Mouse (Mus musculus): ENCODE measurements at regions not wholly inside any gene's neighbourhood (a gene's known extent, or its start where the extent isn't known, plus 50 kb on each side); places are given as distances from the start of the nearest gene placed in this dataset.

DNA sequence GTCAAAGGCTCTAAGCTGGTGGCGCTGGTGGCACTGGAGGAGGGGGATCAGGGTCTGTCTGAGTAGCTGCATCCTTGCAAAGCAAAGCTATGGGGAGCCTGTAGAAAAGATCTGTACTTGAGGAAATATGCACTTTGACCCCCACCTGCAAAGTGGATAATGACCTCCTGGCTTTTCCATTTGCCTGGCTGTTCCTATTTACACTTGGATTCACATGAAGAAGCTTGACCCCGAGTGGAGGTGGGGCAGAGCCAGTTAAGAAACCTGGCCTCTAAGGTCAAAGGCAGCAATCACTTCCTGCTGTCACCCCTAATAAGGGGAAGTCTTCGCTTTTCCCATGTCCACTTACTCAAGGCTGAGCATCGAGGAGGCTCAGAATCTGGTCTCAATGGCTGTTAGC, 145.7 kb upstream of the Fam19a5 start:
- 57% methylated on average over 4 of the region's 4 CpGs for WGBS
- Histone ChIP-seq H3K9ac (replicated peaks; ENCODE audit: low read depth) (no peak overlapping the region), H3K4me2 (replicated peaks; ENCODE audit: low read depth, low read length) (no peak overlapping the region), H3K27me3 (replicated peaks; ENCODE audit: insufficient read depth, low read length) (no peaks in the 10 kb centered on the region), H3K36me3 (ENCODE audit: insufficient read depth, low read length) (no peaks in the 10 kb centered on the region), H3K27ac (ENCODE audit: low read length) (no peak overlapping the region), H3K4me1 (ENCODE audit: insufficient read depth, low read depth, low read length) (no peaks in the 10 kb centered on the region), H3K4me3 (ENCODE audit: low read depth, low read length) (no peak overlapping the region), H3K9me3 (ENCODE audit: low read length) (no peaks in the 10 kb centered on the region)
- ATAC-seq, result no peak
- TF ChIP-seq EP300 (IDR thresholded peaks at IDR 0.05) (no peak), CTCF (IDR thresholded peaks at IDR 0.05) (no peak)
- no peak for DNase-seq (ENCODE audit: low spot score)

DNA sequence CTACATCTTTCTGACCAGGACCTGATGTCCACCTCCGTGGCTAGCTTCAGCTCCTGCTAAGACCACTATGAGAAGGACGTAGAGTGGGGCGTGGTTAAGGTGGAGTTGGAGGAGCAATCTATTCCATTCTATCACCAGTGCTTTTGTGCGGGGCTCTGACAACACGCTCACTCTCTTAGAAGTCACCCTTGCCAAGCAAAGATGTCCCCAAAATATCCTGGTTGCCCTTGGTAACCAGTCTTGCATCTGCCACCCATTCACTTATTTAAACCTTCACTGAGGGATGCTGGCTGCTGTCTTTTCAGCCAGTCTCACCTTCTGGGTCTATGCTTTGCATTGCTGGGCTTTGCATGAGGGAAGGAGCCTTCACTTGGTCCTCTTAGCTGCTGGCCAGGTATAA, 138.4 kb upstream of the Fam19a5 start:
- Histone ChIP-seq H3K9me3 (ENCODE audit: low read length) (no peaks in the 10 kb centered on the region), H3K9ac (replicated peaks; ENCODE audit: low read depth) (no peak overlapping the region), H3K36me3 (ENCODE audit: insufficient read depth, low read length) (no peaks in the 10 kb centered on the region), H3K27me3 (replicated peaks; ENCODE audit: insufficient read depth, low read length) (no peaks in the 10 kb centered on the region), H3K4me1 (ENCODE audit: insufficient read depth, low read depth, low read length) (no peaks in the 10 kb centered on the region), H3K27ac (ENCODE audit: low read length) (no peak overlapping the region), H3K4me3 (ENCODE audit: low read depth, low read length) (no peak overlapping the region), H3K4me2 (replicated peaks; ENCODE audit: low read depth, low read length) (no peak overlapping the region)
- ATAC-seq (no peak), DNase-seq (ENCODE audit: low spot score) (no peak)
- 77% methylated on average over 5 of the region's 5 CpGs for WGBS
- TF ChIP-seq EP300 (IDR thresholded peaks at IDR 0.05) (no peak), CTCF (IDR thresholded peaks at IDR 0.05) (no peak)

DNA sequence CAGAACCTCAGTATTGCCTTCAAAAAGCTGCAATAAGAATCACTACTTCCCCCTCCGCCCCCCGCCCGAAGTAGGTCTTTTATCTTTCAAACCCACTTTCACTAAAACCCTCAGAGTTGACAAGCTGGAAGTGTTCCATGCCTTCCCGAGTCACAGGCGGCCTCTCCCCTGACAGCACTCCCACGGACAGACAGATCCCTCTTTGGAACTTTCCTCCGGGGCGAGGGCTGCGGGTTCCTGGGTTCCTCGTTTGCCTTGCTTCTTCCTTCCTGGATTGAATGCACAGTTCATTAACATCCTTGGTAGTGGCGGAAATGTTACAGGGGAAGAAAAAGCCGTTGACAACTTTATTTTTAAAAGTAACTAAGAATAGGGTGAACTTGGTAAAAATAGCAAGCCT, 132.1 kb upstream of the Fam19a5 start:
- Histone ChIP-seq H3K9ac (replicated peaks; ENCODE audit: low read depth) (no peak overlapping the region), H3K36me3 (ENCODE audit: insufficient read depth, low read length) (no peaks in the 10 kb centered on the region), H3K27me3 (replicated peaks; ENCODE audit: insufficient read depth, low read length) (no peaks in the 10 kb centered on the region), H3K4me3 (ENCODE audit: low read depth, low read length) (no peak overlapping the region), H3K27ac (ENCODE audit: low read length) (no peak overlapping the region), H3K4me2 (replicated peaks; ENCODE audit: low read depth, low read length) (no peak overlapping the region), H3K9me3 (ENCODE audit: low read length) (no peaks in the 10 kb centered on the region), H3K4me1 (ENCODE audit: insufficient read depth, low read depth, low read length) (no peaks in the 10 kb centered on the region)
- no peak for DNase-seq (ENCODE audit: low spot score)
- WGBS, result 54% methylated on average over 12 of the region's 12 CpGs
- no peak for ATAC-seq
- no peak for TF ChIP-seq EP300 (IDR thresholded peaks at IDR 0.05)
- TF ChIP-seq CTCF (IDR thresholded peaks at IDR 0.05), result no peak

DNA sequence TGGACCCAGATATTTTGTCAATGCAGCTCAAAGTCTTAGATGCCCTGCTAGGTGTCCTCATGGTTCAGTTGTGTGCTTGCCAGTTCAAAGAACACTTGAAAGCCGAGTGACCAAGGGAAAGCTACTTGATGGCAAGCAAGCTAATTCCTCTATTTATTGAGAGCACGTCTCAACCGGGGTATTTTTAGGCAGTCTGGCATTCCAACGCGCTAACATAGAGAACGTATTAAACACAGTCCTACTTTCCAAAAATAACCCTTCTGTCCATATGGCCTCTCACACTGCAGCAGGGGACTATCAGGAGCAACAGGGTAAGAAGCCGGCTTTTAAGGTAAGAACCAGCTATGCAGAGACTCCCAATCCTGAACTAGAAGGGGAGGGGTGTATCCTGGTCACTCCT, 128.1 kb upstream of the Fam19a5 start:
- Histone ChIP-seq H3K4me1 (ENCODE audit: insufficient read depth, low read depth, low read length) (no peaks in the 10 kb centered on the region), H3K36me3 (ENCODE audit: insufficient read depth, low read length) (no peaks in the 10 kb centered on the region), H3K9ac (replicated peaks; ENCODE audit: low read depth) (no peak overlapping the region), H3K27ac (ENCODE audit: low read length) (no peak overlapping the region), H3K4me3 (ENCODE audit: low read depth, low read length) (no peak overlapping the region), H3K4me2 (replicated peaks; ENCODE audit: low read depth, low read length) (no peak overlapping the region), H3K27me3 (replicated peaks; ENCODE audit: insufficient read depth, low read length) (no peaks in the 10 kb centered on the region), H3K9me3 (ENCODE audit: low read length) (no peaks in the 10 kb centered on the region)
- ATAC-seq (no peak), DNase-seq (ENCODE audit: low spot score) (no peak)
- TF ChIP-seq CTCF (IDR thresholded peaks at IDR 0.05) (no peak), EP300 (IDR thresholded peaks at IDR 0.05) (no peak)
- 60% methylated on average over 7 of the region's 7 CpGs for WGBS

DNA sequence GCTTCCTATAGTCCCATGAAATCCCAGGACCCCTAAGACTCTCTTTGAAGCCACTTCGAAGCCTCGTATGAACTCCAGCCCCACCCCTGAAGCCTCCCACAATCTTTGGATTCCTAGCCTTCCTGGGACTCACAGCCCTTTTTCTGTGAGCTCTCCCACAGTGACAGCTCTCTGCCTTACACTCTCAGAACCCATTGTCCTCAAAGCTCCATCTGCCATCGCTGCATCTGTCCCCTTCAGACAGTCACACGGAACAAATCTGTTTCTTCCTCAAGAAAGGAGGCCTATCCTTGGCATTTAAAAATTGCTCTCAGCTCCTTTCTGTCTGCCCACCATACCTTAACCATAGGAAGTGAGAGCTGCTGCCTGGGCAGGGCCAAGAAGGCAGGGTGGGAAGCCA, 122.4 kb upstream of the Fam19a5 start:
- Histone ChIP-seq H3K4me2 (replicated peaks; ENCODE audit: low read depth, low read length) (no peak overlapping the region), H3K27ac (ENCODE audit: low read length) (no peak overlapping the region), H3K4me3 (ENCODE audit: low read depth, low read length) (no peak overlapping the region), H3K4me1 (ENCODE audit: insufficient read depth, low read depth, low read length) (no peaks in the 10 kb centered on the region), H3K9me3 (ENCODE audit: low read length) (no peaks in the 10 kb centered on the region), H3K36me3 (ENCODE audit: insufficient read depth, low read length) (no peaks in the 10 kb centered on the region), H3K27me3 (replicated peaks; ENCODE audit: insufficient read depth, low read length) (no peaks in the 10 kb centered on the region), H3K9ac (replicated peaks; ENCODE audit: low read depth) (no peak overlapping the region)
- DNase-seq (ENCODE audit: low spot score) (no peak), ATAC-seq (no peak)
- TF ChIP-seq CTCF (IDR thresholded peaks at IDR 0.05), result no peak
- TF ChIP-seq EP300 (IDR thresholded peaks at IDR 0.05), result no peak
- 86% methylated on average over 4 of the region's 4 CpGs for WGBS

DNA sequence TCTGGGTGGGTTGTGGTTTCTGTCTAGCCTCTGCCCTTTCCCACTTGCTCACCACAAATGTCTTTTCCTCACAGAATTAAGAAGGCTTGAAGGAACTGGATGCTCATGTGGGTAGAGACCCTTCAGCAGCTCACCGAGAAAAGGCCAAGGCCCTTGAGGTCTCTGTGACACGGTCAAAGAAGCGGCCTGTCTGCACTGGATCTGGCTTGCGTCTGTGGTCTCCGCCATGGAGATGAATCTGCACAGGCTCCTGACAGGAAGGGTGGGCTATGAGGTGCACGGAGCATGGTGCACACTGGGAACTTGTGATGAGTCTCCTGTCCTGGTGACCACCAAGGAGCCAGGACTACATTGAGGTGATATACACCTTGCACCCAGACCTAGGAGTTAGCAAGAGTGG, 110.8 kb upstream of the Fam19a5 start:
- H3K27me3 ChIP-seq (replicated peaks; ENCODE audit: insufficient read depth, low read length), result no peaks in the 10 kb centered on the region
- TF ChIP-seq EP300 (IDR thresholded peaks at IDR 0.05), result no peak
- TF ChIP-seq CTCF (IDR thresholded peaks at IDR 0.05), result no peak
- no peaks in the 10 kb centered on the region for H3K4me1 ChIP-seq (ENCODE audit: insufficient read depth, low read depth, low read length)
- no peak overlapping the region for H3K4me2 ChIP-seq (replicated peaks; ENCODE audit: low read depth, low read length)
- 93% methylated on average over 6 of the region's 6 CpGs for WGBS
- H3K36me3 ChIP-seq (ENCODE audit: insufficient read depth, low read length), result no peaks in the 10 kb centered on the region
- H3K9me3 ChIP-seq (ENCODE audit: low read length), result no peaks in the 10 kb centered on the region
- no peak overlapping the region for H3K27ac ChIP-seq (ENCODE audit: low read length)
- ATAC-seq (no peak), DNase-seq (ENCODE audit: low spot score) (no peak)
- no peak overlapping the region for H3K4me3 ChIP-seq (ENCODE audit: low read depth, low read length)
- no peak overlapping the region for H3K9ac ChIP-seq (replicated peaks; ENCODE audit: low read depth)

DNA sequence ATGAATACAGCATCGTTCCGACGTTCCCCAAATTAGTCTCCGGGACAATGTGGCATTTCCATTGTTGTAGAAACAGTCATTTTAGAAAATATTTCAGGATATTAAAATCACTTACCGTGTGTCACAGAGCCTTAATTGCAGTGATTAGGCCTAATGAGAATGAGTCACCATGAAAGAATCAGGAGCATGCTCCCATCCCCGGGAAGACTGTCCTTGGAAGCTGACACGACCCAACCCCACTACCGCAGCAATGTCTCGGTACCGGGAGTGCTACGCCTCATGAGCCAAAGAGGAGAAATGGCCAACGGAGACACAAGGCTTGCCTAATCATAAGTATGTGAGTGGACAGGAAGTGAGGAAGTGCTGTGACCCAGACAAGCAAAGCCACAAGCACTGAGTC, 110.2 kb upstream of the Fam19a5 start:
- DNase-seq (ENCODE audit: low spot score) (no peak), ATAC-seq (no peak)
- no peak overlapping the region for H3K4me3 ChIP-seq (ENCODE audit: low read depth, low read length)
- H3K27me3 ChIP-seq (replicated peaks; ENCODE audit: insufficient read depth, low read length), result no peaks in the 10 kb centered on the region
- H3K9me3 ChIP-seq (ENCODE audit: low read length), result no peaks in the 10 kb centered on the region
- no peak overlapping the region for H3K27ac ChIP-seq (ENCODE audit: low read length)
- no peak for TF ChIP-seq CTCF (IDR thresholded peaks at IDR 0.05)
- TF ChIP-seq EP300 (IDR thresholded peaks at IDR 0.05), result no peak
- H3K9ac ChIP-seq (replicated peaks; ENCODE audit: low read depth), result no peak overlapping the region
- H3K36me3 ChIP-seq (ENCODE audit: insufficient read depth, low read length), result no peaks in the 10 kb centered on the region
- 89% methylated on average over 12 of the region's 12 CpGs for WGBS
- H3K4me1 ChIP-seq (ENCODE audit: insufficient read depth, low read depth, low read length), result no peaks in the 10 kb centered on the region
- no peak overlapping the region for H3K4me2 ChIP-seq (replicated peaks; ENCODE audit: low read depth, low read length)

All from lung, postnatal 0 days (tissue).